Mouse (Mus musculus) forebrain, embryonic 10.5 days (tissue): ENCODE measurements around the gene Hscb. TPM values are rescaled to one million over a fixed set of nuclear protein-coding genes. Genes with fewer than 3 reads are reported as not detected.
"Not testable (repeated sequence)": the region's sequence is repeated elsewhere in the genome, so short reads cannot be mapped to it uniquely, and the experiment has no call there.

Source experiments
- DNase-seq: peaks from one replicate; pipeline ENCODE4 v3.0.0-alpha.2; 2017; ENCODE audit warnings: low spot score; ENCODE audit errors: extremely low spot score
- H3K27ac ChIP-seq: fragments of 300-500 bp; sonication (generic); 2 replicates; pipeline ENCODE4 v1.5.1; 2016; ENCODE audit warnings: mild to moderate bottlenecking
- H3K27me3 ChIP-seq: fragments of 300-500 bp; sonication (generic); 2 replicates; pipeline ENCODE4 v1.6.1; 2016; ENCODE audit warnings: mild to moderate bottlenecking; ENCODE audit not compliant: poor library complexity, severe bottlenecking
- H3K36me3 ChIP-seq: fragments of 300-500 bp; sonication (generic); replicated peaks from 2 replicates; pipeline ENCODE4 v1.6.1; 2016; ENCODE audit warnings: mild to moderate bottlenecking, moderate library complexity
- H3K4me1 ChIP-seq: fragments of 300-500 bp; sonication (generic); 2 replicates; pipeline ENCODE4 v1.6.1; 2016
- H3K4me3 ChIP-seq: fragments of 300-500 bp; sonication (generic); 2 replicates; pipeline ENCODE4 v1.5.1; 2016; ENCODE audit warnings: mild to moderate bottlenecking, moderate library complexity
- H3K9me3 ChIP-seq: fragments of 300-500 bp; sonication (generic); 2 replicates; pipeline ENCODE4 v1.6.1; 2016; ENCODE audit warnings: mild to moderate bottlenecking, moderate library complexity
- WGBS: fragments of 180-500 bp; shearing (Covaris S2); methylation state at CpG from one replicate; pipeline ENCODE4 v1.1.7; 2016; 5-methylcytosine and 5-hydroxymethylcytosine counted together
- polyA plus RNA-seq: library from polyadenylated mRNA; unstranded; fragments of >200 nt; fragmentation: Nextera tagmentation; extraction: Ambion mirVana; gene quantifications from 2 replicates; pipeline ENCODE4 v1.2.1, GENCODE M21; 2016

The Hscb gene
- 27.5 and 29.9 TPM in 2 replicates for polyA plus RNA-seq

GRCm38 (mm10) chr5:110839678-110840365 lies at the start of gene Hscb, which contains the start of gene Chek2:
Hscb (minus strand) TSS chr5:110839777.
Chek2 (plus strand) TSS chr5:110839979.
- peaks cover 40% of the 10 kb centered on the region for H3K36me3 ChIP-seq
- peaks cover 24% of the 10 kb centered on the region for H3K4me1 ChIP-seq
- no peaks in the 10 kb centered on the region for H3K27me3 ChIP-seq
- no peaks in the 10 kb centered on the region for H3K9me3 ChIP-seq
- DNase-seq, result peak; percentile 95
- WGBS, result under 1% methylated on average over 41 of the region's 41 CpGs
- H3K27ac ChIP-seq, result peak within 1 kb of the TSS; percentile 87
- H3K4me3 ChIP-seq, result peak within 1 kb of the TSS; percentile 74

GRCm38 (mm10) chr5:110888596-110888995 lies 49.0 kb upstream of the Hscb start:
- Histone ChIP-seq H3K4me1 (no peaks in the 10 kb centered on the region), H3K9me3 (no peaks in the 10 kb centered on the region), H3K4me3 (no peak overlapping the region), H3K36me3 (peaks cover 54% of the 10 kb centered on the region), H3K27me3 (no peaks in the 10 kb centered on the region), H3K27ac (no peak overlapping the region)
- 91% methylated on average over 4 of the region's 4 CpGs for WGBS
- no peak for DNase-seq

GRCm38 (mm10) chr5:110879584-110880374 lies 40.2 kb upstream of the Hscb start, which contains the start of gene Ttc28:
Ttc28 (plus strand) TSS chr5:110879803.
- Histone ChIP-seq H3K36me3 (peaks cover 36% of the 10 kb centered on the region), H3K27ac (peak within 1 kb of the TSS; percentile 97), H3K27me3 (no peaks in the 10 kb centered on the region), H3K4me1 (peaks cover 22% of the 10 kb centered on the region), H3K4me3 (peak within 1 kb of the TSS; percentile 90), H3K9me3 (no peaks in the 10 kb centered on the region)
- peak; percentile 82 for DNase-seq
- WGBS, result under 1% methylated on average over 101 of the region's 101 CpGs

- Histone ChIP-seq H3K4me3 (peak overlapping the region; percentile 90), H3K4me1 (peaks cover 22% of the 10 kb centered on the region), H3K36me3 (peaks cover 34% of the 10 kb centered on the region), H3K27me3 (no peaks in the 10 kb centered on the region), H3K9me3 (no peaks in the 10 kb centered on the region), H3K27ac (peak overlapping the region; percentile 97)
- 63% methylated on average over 7 of the region's 7 CpGs for WGBS
- DNase-seq, result no peak
These were observed 39.5 kb upstream of the Hscb start for GRCm38 (mm10) chr5:110879042-110879441.

GRCm38 (mm10) chr5:110878526-110878925 lies 38.9 kb upstream of the Hscb start:
- H3K4me3 ChIP-seq, DNase-seq, H3K27me3 ChIP-seq, H3K9me3 ChIP-seq, H3K27ac ChIP-seq: not testable (repeated sequence)
- WGBS, result 90% methylated on average over 1 of the region's 1 CpGs
- peaks cover 36% of the 10 kb centered on the region for H3K36me3 ChIP-seq
- H3K4me1 ChIP-seq, result peaks cover 22% of the 10 kb centered on the region

GRCm38 (mm10) chr5:110877666-110878505 lies 38.3 kb upstream of the Hscb start:
- Histone ChIP-seq H3K4me1 (peaks cover 22% of the 10 kb centered on the region), H3K36me3 (peaks cover 42% of the 10 kb centered on the region), H3K4me3 (no peak overlapping the region), H3K9me3 (no peaks in the 10 kb centered on the region), H3K27me3 (no peaks in the 10 kb centered on the region), H3K27ac (no peak overlapping the region)
- DNase-seq, result no peak
- 85% methylated on average over 5 of the region's 5 CpGs for WGBS

- Histone ChIP-seq H3K4me3 (no peak overlapping the region), H3K4me1 (peaks cover 14% of the 10 kb centered on the region), H3K27ac (peak overlapping the region; percentile 33; the same call in 1 of the 2 replicates), H3K9me3 (no peaks in the 10 kb centered on the region), H3K36me3 (peaks cover 56% of the 10 kb centered on the region), H3K27me3 (no peaks in the 10 kb centered on the region)
- WGBS, result 97% methylated on average over 1 of the region's 1 CpGs
- DNase-seq, result no peak
These were observed 35.7 kb upstream of the Hscb start for GRCm38 (mm10) chr5:110875286-110875685.

- DNase-seq, result no peak
- Histone ChIP-seq H3K27me3 (no peaks in the 10 kb centered on the region), H3K36me3 (peaks cover 62% of the 10 kb centered on the region), H3K4me1 (peaks cover 13% of the 10 kb centered on the region), H3K27ac (no peak overlapping the region), H3K4me3 (no peak overlapping the region), H3K9me3 (no peaks in the 10 kb centered on the region)
These were observed 35.1 kb upstream of the Hscb start for GRCm38 (mm10) chr5:110874711-110875110.

- H3K4me1 ChIP-seq, result peaks cover 22% of the 10 kb centered on the region
- DNase-seq, result no peak
- H3K27ac ChIP-seq, result no peak overlapping the region
- no peaks in the 10 kb centered on the region for H3K9me3 ChIP-seq
- H3K27me3 ChIP-seq, result no peaks in the 10 kb centered on the region
- 87% methylated on average over 6 of the region's 6 CpGs for WGBS
- no peak overlapping the region for H3K4me3 ChIP-seq
- H3K36me3 ChIP-seq, result peaks cover 70% of the 10 kb centered on the region
These were observed 33.6 kb upstream of the Hscb start for GRCm38 (mm10) chr5:110873160-110873559.

- no peak overlapping the region for H3K4me3 ChIP-seq
- H3K27me3 ChIP-seq, result no peaks in the 10 kb centered on the region
- 45% methylated on average over 8 of the region's 8 CpGs for WGBS
- H3K27ac ChIP-seq, result peak overlapping the region; percentile 62
- peaks cover 89% of the 10 kb centered on the region for H3K36me3 ChIP-seq
- no peaks in the 10 kb centered on the region for H3K9me3 ChIP-seq
- H3K4me1 ChIP-seq, result peaks cover 22% of the 10 kb centered on the region
- DNase-seq, result peak; percentile 27
These were observed 29.7 kb upstream of the Hscb start for GRCm38 (mm10) chr5:110869242-110869669.

- H3K36me3 ChIP-seq, result peaks cover 90% of the 10 kb centered on the region
- peaks cover 22% of the 10 kb centered on the region for H3K4me1 ChIP-seq
- no peak overlapping the region for H3K4me3 ChIP-seq
- peak overlapping the region; percentile 62 for H3K27ac ChIP-seq
- no peak for DNase-seq
- no peaks in the 10 kb centered on the region for H3K27me3 ChIP-seq
- WGBS, result 75% methylated on average over 4 of the region's 4 CpGs
- no peaks in the 10 kb centered on the region for H3K9me3 ChIP-seq
These were observed 28.9 kb upstream of the Hscb start for GRCm38 (mm10) chr5:110868460-110868859.

- no peaks in the 10 kb centered on the region for H3K9me3 ChIP-seq
- H3K27me3 ChIP-seq, result no peaks in the 10 kb centered on the region
- WGBS, result 94% methylated on average over 5 of the region's 5 CpGs
- H3K36me3 ChIP-seq, result peaks cover 96% of the 10 kb centered on the region
- no peak overlapping the region for H3K4me3 ChIP-seq
- no peak overlapping the region for H3K27ac ChIP-seq
- DNase-seq, result no peak
- 0 out of 2 replicates have a peak, but pooled peaks cover 7% of the 10 kb centered on the region for H3K4me1 ChIP-seq
These were observed 20.9 kb upstream of the Hscb start for GRCm38 (mm10) chr5:110860445-110860844.
